Mouse (Mus musculus): ENCODE measurements around the gene 9530053A07Rik. TPM values are rescaled to one million over a fixed set of nuclear protein-coding genes. Genes with fewer than 3 reads are reported as not detected.
A peak's percentile ranks its signal among the peaks of the same experiment; 100 is the strongest.
"Not testable (repeated sequence)": the region's sequence is repeated elsewhere in the genome, so short reads cannot be mapped to it uniquely, and the experiment has no call there.

The 9530053A07Rik gene
- polyA plus RNA-seq, 1 experiment: 1.0 TPM

GRCm38 (mm10) chr7:28151584-28152221 is 22.4 kb downstream of the 9530053A07Rik start:
- H3K4me3 ChIP-seq (ENCODE audit: control insufficient read depth, insufficient read depth, low read length): no peak overlapping the region
- DNase-seq: peak; percentile 74
- no peaks in the 10 kb centered on the region for H3K27me3 ChIP-seq (ENCODE audit: control insufficient read depth, insufficient read depth, low read length)
- no peaks in the 10 kb centered on the region for H3K4me1 ChIP-seq (replicated peaks; ENCODE audit: control insufficient read depth, insufficient read depth, low read length)
- H3K36me3 ChIP-seq (ENCODE audit: control insufficient read depth, insufficient read depth, low read length): no peaks in the 10 kb centered on the region
- 8% methylated on average over 13 of the region's 13 CpGs for WGBS
- no peak for TF ChIP-seq POLR2A (IDR thresholded peaks at IDR 0.05; ENCODE audit: control insufficient read depth, extremely low read depth, insufficient read depth, low read length, poor library complexity)
- TF ChIP-seq CTCF (IDR thresholded peaks at IDR 0.05; ENCODE audit: borderline replicate concordance, control insufficient read depth, extremely low read depth, insufficient read depth, low read length, poor library complexity): 0 out of 2 replicates have a peak, but pooled peaks have one; percentile 58
- no peak overlapping the region for H3K27ac ChIP-seq (ENCODE audit: control insufficient read depth, insufficient read depth, low read length)

GRCm38 (mm10) chr7:28153595-28153994 is 24.3 kb downstream of the 9530053A07Rik start:
- not testable (repeated sequence) for H3K4me3 ChIP-seq (ENCODE audit: control insufficient read depth, insufficient read depth, low read length); H3K27me3 ChIP-seq (ENCODE audit: control insufficient read depth, insufficient read depth, low read length); H3K27ac ChIP-seq (ENCODE audit: control insufficient read depth, insufficient read depth, low read length); H3K4me1 ChIP-seq (replicated peaks; ENCODE audit: control insufficient read depth, insufficient read depth, low read length); H3K36me3 ChIP-seq (ENCODE audit: control insufficient read depth, insufficient read depth, low read length); DNase-seq
- 41% methylated on average over 5 of the region's 5 CpGs for WGBS

GRCm38 (mm10) chr7:28159292-28159691 is 30.0 kb downstream of the 9530053A07Rik start:
- Histone ChIP-seq H3K27ac (ENCODE audit: control insufficient read depth, insufficient read depth, low read length) (no peak overlapping the region), H3K4me1 (replicated peaks; ENCODE audit: control insufficient read depth, insufficient read depth, low read length) (no peaks in the 10 kb centered on the region), H3K4me3 (ENCODE audit: control insufficient read depth, insufficient read depth, low read length) (no peak overlapping the region), H3K36me3 (ENCODE audit: control insufficient read depth, insufficient read depth, low read length) (no peaks in the 10 kb centered on the region), H3K27me3 (ENCODE audit: control insufficient read depth, insufficient read depth, low read length) (no peaks in the 10 kb centered on the region)
- TF ChIP-seq POLR2A (IDR thresholded peaks at IDR 0.05; ENCODE audit: control insufficient read depth, extremely low read depth, insufficient read depth, low read length, poor library complexity): no peak
- TF ChIP-seq CTCF (IDR thresholded peaks at IDR 0.05; ENCODE audit: borderline replicate concordance, control insufficient read depth, extremely low read depth, insufficient read depth, low read length, poor library complexity): no peak
- WGBS: 38% methylated on average over 6 of the region's 6 CpGs
- DNase-seq: no peak

- Histone ChIP-seq H3K4me3 (ENCODE audit: control insufficient read depth, insufficient read depth, low read length) (no peak overlapping the region), H3K4me1 (replicated peaks; ENCODE audit: control insufficient read depth, insufficient read depth, low read length) (no peaks in the 10 kb centered on the region), H3K27ac (ENCODE audit: control insufficient read depth, insufficient read depth, low read length) (no peak overlapping the region), H3K27me3 (ENCODE audit: control insufficient read depth, insufficient read depth, low read length) (no peaks in the 10 kb centered on the region), H3K36me3 (ENCODE audit: control insufficient read depth, insufficient read depth, low read length) (no peaks in the 10 kb centered on the region)
- no peak for TF ChIP-seq POLR2A (IDR thresholded peaks at IDR 0.05; ENCODE audit: control insufficient read depth, extremely low read depth, insufficient read depth, low read length, poor library complexity)
- no peak for TF ChIP-seq CTCF (IDR thresholded peaks at IDR 0.05; ENCODE audit: borderline replicate concordance, control insufficient read depth, extremely low read depth, insufficient read depth, low read length, poor library complexity)
- DNase-seq: no peak
- 88% methylated on average over 3 of the region's 3 CpGs for WGBS
Observed at GRCm38 (mm10) chr7:28159893-28160292, 30.6 kb downstream of the 9530053A07Rik start.

- no peaks in the 10 kb centered on the region for H3K36me3 ChIP-seq (ENCODE audit: control insufficient read depth, insufficient read depth, low read length)
- no peak for TF ChIP-seq CTCF (IDR thresholded peaks at IDR 0.05; ENCODE audit: borderline replicate concordance, control insufficient read depth, extremely low read depth, insufficient read depth, low read length, poor library complexity)
- TF ChIP-seq POLR2A (IDR thresholded peaks at IDR 0.05; ENCODE audit: control insufficient read depth, extremely low read depth, insufficient read depth, low read length, poor library complexity): no peak
- no peak overlapping the region for H3K27ac ChIP-seq (ENCODE audit: control insufficient read depth, insufficient read depth, low read length)
- no peak for DNase-seq
- 63% methylated on average over 9 of the region's 9 CpGs for WGBS
- H3K4me1 ChIP-seq (replicated peaks; ENCODE audit: control insufficient read depth, insufficient read depth, low read length): no peaks in the 10 kb centered on the region
- H3K4me3 ChIP-seq (ENCODE audit: control insufficient read depth, insufficient read depth, low read length): no peak overlapping the region
- no peaks in the 10 kb centered on the region for H3K27me3 ChIP-seq (ENCODE audit: control insufficient read depth, insufficient read depth, low read length)
Observed at GRCm38 (mm10) chr7:28161163-28161749, 32.0 kb downstream of the 9530053A07Rik start.

GRCm38 (mm10) chr7:28165406-28165805 is 36.1 kb downstream of the 9530053A07Rik start:
- H3K4me1 ChIP-seq (replicated peaks; ENCODE audit: control insufficient read depth, insufficient read depth, low read length): peaks cover 6% of the 10 kb centered on the region; the same call in 1 of the 2 replicates
- 87% methylated on average over 6 of the region's 6 CpGs for WGBS
- H3K27ac ChIP-seq (ENCODE audit: control insufficient read depth, insufficient read depth, low read length): no peak overlapping the region
- DNase-seq: no peak
- no peaks in the 10 kb centered on the region for H3K36me3 ChIP-seq (ENCODE audit: control insufficient read depth, insufficient read depth, low read length)
- no peak for TF ChIP-seq POLR2A (IDR thresholded peaks at IDR 0.05; ENCODE audit: control insufficient read depth, extremely low read depth, insufficient read depth, low read length, poor library complexity)
- TF ChIP-seq CTCF (IDR thresholded peaks at IDR 0.05; ENCODE audit: borderline replicate concordance, control insufficient read depth, extremely low read depth, insufficient read depth, low read length, poor library complexity): no peak
- H3K4me3 ChIP-seq (ENCODE audit: control insufficient read depth, insufficient read depth, low read length): no peak overlapping the region
- H3K27me3 ChIP-seq (ENCODE audit: control insufficient read depth, insufficient read depth, low read length): no peaks in the 10 kb centered on the region
